8 mouse cellular contexts compared by ENCODE assay signal in the genomic region with DNA sequence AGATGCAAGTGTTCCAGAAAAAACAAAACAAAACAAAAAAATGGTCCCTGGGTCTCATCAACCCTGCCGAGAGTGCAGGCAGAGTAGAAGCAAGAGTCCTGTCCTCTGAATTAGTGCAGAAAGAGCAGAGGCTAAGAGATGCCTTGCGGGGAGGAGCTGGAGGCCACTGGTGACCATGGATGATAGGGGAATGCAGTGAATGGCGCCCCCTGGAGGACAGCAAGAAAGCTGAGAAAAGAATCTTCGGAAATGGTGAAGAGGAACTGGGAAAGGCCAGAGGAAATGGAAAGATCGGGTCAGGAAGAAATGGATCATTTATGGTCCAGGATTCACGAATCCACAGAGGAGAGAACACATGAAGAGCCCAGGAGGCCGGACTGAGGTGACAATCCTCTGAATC.
A peak's percentile ranks its signal among the peaks of the same experiment; 100 is the strongest.
DNase-seq lines count a peak whose midpoint lies in the region; ATAC-seq and TF ChIP-seq lines count a peak whose summit lies in the region.

No protein-coding gene starts in this region.

- no peak overlapping the region for H3K27ac ChIP-seq in forebrain, postnatal 0 days (ENCODE audit: low read depth, low read length)

- H3K9me3 ChIP-seq in forebrain, postnatal 0 days (ENCODE audit: low read length), result no peaks in the 10 kb centered on the region

- H3K9ac ChIP-seq in forebrain, postnatal 0 days, result no peak overlapping the region

- peak; percentile 75 for TF ChIP-seq CTCF in forebrain, postnatal 0 days (IDR thresholded peaks at IDR 0.05; ENCODE audit: low read depth)

- H3K4me3 ChIP-seq in forebrain, postnatal 0 days (ENCODE audit: low read depth, low read length), result no peak overlapping the region

- no peaks in the 10 kb centered on the region for H3K27me3 ChIP-seq in forebrain, postnatal 0 days (ENCODE audit: insufficient read depth, low read length)

- no peak for ATAC-seq in forebrain, postnatal 0 days
- ATAC-seq in erythroid progenitor cell, adult 5-6 weeks (replicated peaks; ENCODE audit: low FRiP score, poor library complexity, severe bottlenecking), result no peak

- peak; percentile 87 for DNase-seq in R1 (ENCODE audit: low read depth, low spot score)
- DNase-seq in c-Kit-positive CD71-negative TER-119-negative erythroid progenitor cells, embryonic 14.5 days (ENCODE audit: low read depth), result peak; percentile 33
- DNase-seq in forebrain, postnatal 0 days, result peak; percentile 51
- DNase-seq in heart, postnatal 4 days, result peak; percentile 87
- DNase-seq in layer of hippocampus, postnatal 14 days (ENCODE audit: low spot score in 2 of 2), result peak; percentile 66 to 74
- peak; percentile 85 for DNase-seq in lung, postnatal 14 days
- DNase-seq in right cerebral cortex, postnatal 36 days (ENCODE audit: low spot score in 2 of 2), result peak; percentile 22 to 38

- H3K4me1 ChIP-seq in forebrain, postnatal 0 days (ENCODE audit: insufficient read depth), result no peaks in the 10 kb centered on the region; the same call in 1 of the 2 replicates

- H3K4me2 ChIP-seq in forebrain, postnatal 0 days (ENCODE audit: low read depth), result no peak overlapping the region

- H3K36me3 ChIP-seq in forebrain, postnatal 0 days (ENCODE audit: insufficient read depth), result no peaks in the 10 kb centered on the region

- WGBS in forebrain, postnatal 0 days, result 41% methylated on average over 7 of the region's 7 CpGs

Comparison
In these comparisons a context has a peak if more than half of its experiments do, and no peak if none do; other contexts are left out.
1. DNase-seq: peak in every context shown above with its lines; median percentile 87 in R1; 87 in heart, postnatal 4 days; 85 in lung, postnatal 14 days; 70 in layer of hippocampus, postnatal 14 days; 51 in forebrain, postnatal 0 days; 33 in c-Kit-positive CD71-negative TER-119-negative erythroid progenitor cells, embryonic 14.5 days; 30 in right cerebral cortex, postnatal 36 days.